Mouse (Mus musculus) E14TG2a.4 (cell line): ENCODE results near the gene Hcn4.

Source experiments
- H3K27me3 ChIP-seq: 2 replicates; pipeline ENCODE4 v1.6.1; 2014; ENCODE audit warnings: low read length, control low read depth; ENCODE audit not compliant: insufficient read depth
- H3K36me3 ChIP-seq: 2 replicates; pipeline ENCODE4 v1.6.1; 2014; ENCODE audit warnings: low read length, control low read depth; ENCODE audit not compliant: insufficient read depth
- H3K4me1 ChIP-seq: replicated peaks from 2 replicates; pipeline ENCODE4 v1.6.1; 2014; ENCODE audit warnings: low read depth, low read length, control low read depth
- H3K4me3 ChIP-seq: replicated peaks from 2 replicates; pipeline ENCODE4 v1.5.1; 2014; ENCODE audit warnings: mild to moderate bottlenecking, low read length
- H3K9me3 ChIP-seq: 2 replicates; pipeline ENCODE4 v1.6.1; 2014; ENCODE audit warnings: low read length, control low read depth
- CTCF ChIP-seq: conservative IDR thresholded peaks from 2 replicates; pipeline ENCODE4 v1.5.1; 2014; ENCODE audit warnings: low read length
- NANOG ChIP-seq: IDR thresholded peaks from 2 replicates; pipeline ENCODE4 v1.6.1; 2014; ENCODE audit warnings: borderline replicate concordance, low read length, mixed read lengths
- POU5F1 ChIP-seq: IDR thresholded peaks from 2 replicates; pipeline ENCODE4 v1.6.1; 2014; ENCODE audit warnings: low read length, borderline replicate concordance

Hcn4 gene

GRCm38 (mm10) chr9:58823139-58823917 is at the start of gene Hcn4:
TSS of gene Hcn4 (plus strand) at chr9:58823412.
- Histone ChIP-seq H3K9me3 (no peaks in the 10 kb centered on the region), H3K27me3 (peaks cover 99% of the 10 kb centered on the region), H3K36me3 (no peaks in the 10 kb centered on the region), H3K4me3 (peak within 1 kb of the TSS; percentile 92), H3K4me1 (peaks cover 18% of the 10 kb centered on the region)
- TF ChIP-seq CTCF (no peak), POU5F1 (no peak), NANOG (no peak)

- TF ChIP-seq POU5F1, result no peak
- TF ChIP-seq CTCF, result no peak
- TF ChIP-seq NANOG, result no peak
- H3K36me3 ChIP-seq, result no peaks in the 10 kb centered on the region
- H3K4me1 ChIP-seq, result peaks cover 13% of the 10 kb centered on the region
- H3K4me3 ChIP-seq, result no peak overlapping the region
- H3K9me3 ChIP-seq, result no peaks in the 10 kb centered on the region
- H3K27me3 ChIP-seq, result no peaks in the 10 kb centered on the region
Measured at GRCm38 (mm10) chr9:58774761-58775160, 48.5 kb upstream of the Hcn4 start.

- TF ChIP-seq CTCF (peak; percentile 96), POU5F1 (no peak)
- Histone ChIP-seq H3K4me3 (no peak overlapping the region), H3K9me3 (no peaks in the 10 kb centered on the region), H3K4me1 (peaks cover 7% of the 10 kb centered on the region), H3K36me3 (no peaks in the 10 kb centered on the region), H3K27me3 (no peaks in the 10 kb centered on the region)
Measured at GRCm38 (mm10) chr9:58775363-58775762, 47.8 kb upstream of the Hcn4 start.

GRCm38 (mm10) chr9:58789476-58789875 is 33.7 kb upstream of the Hcn4 start:
- Histone ChIP-seq H3K4me1 (0 out of 2 replicates have a peak, but pooled peaks cover 4% of the 10 kb centered on the region), H3K36me3 (no peaks in the 10 kb centered on the region), H3K4me3 (no peak overlapping the region), H3K9me3 (no peaks in the 10 kb centered on the region), H3K27me3 (no peaks in the 10 kb centered on the region)
- TF ChIP-seq CTCF, result no peak

GRCm38 (mm10) chr9:58798155-58798554 is 25.1 kb upstream of the Hcn4 start:
- no peaks in the 10 kb centered on the region for H3K9me3 ChIP-seq
- TF ChIP-seq CTCF (no peak), POU5F1 (no peak), NANOG (no peak)
- no peaks in the 10 kb centered on the region for H3K4me1 ChIP-seq
- no peak overlapping the region for H3K4me3 ChIP-seq
- H3K27me3 ChIP-seq, result peaks cover 14% of the 10 kb centered on the region
- H3K36me3 ChIP-seq, result no peaks in the 10 kb centered on the region

GRCm38 (mm10) chr9:58801441-58801840 is 21.8 kb upstream of the Hcn4 start:
- Histone ChIP-seq H3K27me3 (peaks cover 19% of the 10 kb centered on the region), H3K4me3 (no peak overlapping the region), H3K9me3 (no peaks in the 10 kb centered on the region), H3K4me1 (peaks cover 10% of the 10 kb centered on the region), H3K36me3 (no peaks in the 10 kb centered on the region)
- TF ChIP-seq NANOG, result no peak
- TF ChIP-seq POU5F1, result no peak
- TF ChIP-seq CTCF, result no peak

- no peaks in the 10 kb centered on the region for H3K36me3 ChIP-seq
- peaks cover 22% of the 10 kb centered on the region for H3K27me3 ChIP-seq
- no peaks in the 10 kb centered on the region for H3K9me3 ChIP-seq
- H3K4me3 ChIP-seq, result no peak overlapping the region
- peaks cover 10% of the 10 kb centered on the region for H3K4me1 ChIP-seq
- no peak for TF ChIP-seq POU5F1
Measured at GRCm38 (mm10) chr9:58802294-58802693, 20.9 kb upstream of the Hcn4 start.

- peaks cover 10% of the 10 kb centered on the region for H3K4me1 ChIP-seq
- H3K27me3 ChIP-seq, result peaks cover 24% of the 10 kb centered on the region
- H3K36me3 ChIP-seq, result no peaks in the 10 kb centered on the region
- TF ChIP-seq CTCF (no peak), POU5F1 (no peak), NANOG (no peak)
- no peak overlapping the region for H3K4me3 ChIP-seq
- H3K9me3 ChIP-seq, result no peaks in the 10 kb centered on the region
Measured at GRCm38 (mm10) chr9:58802802-58803201, 20.4 kb upstream of the Hcn4 start.
